Mouse (Mus musculus) megakaryocyte-erythroid progenitor cell, adult 5-6 weeks (primary cell): ENCODE measurements around the gene Rogdi. TPM values are rescaled to one million over a fixed set of nuclear protein-coding genes. Genes with fewer than 3 reads are reported as not detected.

Source experiments
- total RNA-seq, 2 experiments: library from RNA; stranded (forward) in 1 of 2; stranded (reverse) in 1 of 2; fragments of 200-1000, 215-1000 nt in 1 of 2; fragments of >200 nt in 1 of 2; fragmentation: Nextera tagmentation in 1 of 2; gene quantifications; 2 replicates each; pipeline ENCODE4 v1.2.3; 2014 to 2017

The Rogdi gene
- total RNA-seq, 2 experiments from 2014 or later: 2.2 to 3.4 TPM

Other genes starting within 250 kb of the Rogdi start
- 15.3 and 17.7 TPM in 2 replicates for gene Cdip1, start 223.3 kb downstream of the Rogdi start, total RNA-seq (2014; fragmentation: Nextera tagmentation)
- 14.0 and 15.5 TPM in 2 replicates for gene Cdip1, start 223.3 kb downstream of the Rogdi start, total RNA-seq (2017)
- not detected in 2 replicates for gene 4930562C15Rik, start 178.1 kb downstream of the Rogdi start, total RNA-seq (2014; fragmentation: Nextera tagmentation)
- not detected in 2 replicates for gene 4930562C15Rik, start 178.1 kb downstream of the Rogdi start, total RNA-seq (2017)
- gene Ubald1, start 133.2 kb downstream of the Rogdi start, total RNA-seq (2014; fragmentation: Nextera tagmentation): 20.3 and 33.3 TPM in 2 replicates
- 15.2 and 16.5 TPM in 2 replicates for gene Ubald1, start 133.2 kb downstream of the Rogdi start, total RNA-seq (2017)
- gene Mgrn1, start 127.3 kb downstream of the Rogdi start, total RNA-seq (2014; fragmentation: Nextera tagmentation): 16.0 and 21.8 TPM in 2 replicates
- gene Mgrn1, start 127.3 kb downstream of the Rogdi start, total RNA-seq (2017): 8.7 and 13.3 TPM in 2 replicates
- gene Nudt16l1, start 74.8 kb downstream of the Rogdi start, total RNA-seq (2014; fragmentation: Nextera tagmentation): 46.3 and 49.3 TPM in 2 replicates
- 13.4 and 15.0 TPM in 2 replicates for gene Nudt16l1, start 74.8 kb downstream of the Rogdi start, total RNA-seq (2017)
- 25.3 and 25.4 TPM in 2 replicates for gene Anks3, start 49.3 kb downstream of the Rogdi start, total RNA-seq (2014; fragmentation: Nextera tagmentation)
- gene Anks3, start 49.3 kb downstream of the Rogdi start, total RNA-seq (2017): 9.5 and 11.6 TPM in 2 replicates
- not detected in 2 replicates for gene Sept12, start 15.7 kb downstream of the Rogdi start, total RNA-seq (2014; fragmentation: Nextera tagmentation)
- not detected in 2 replicates for gene Sept12, start 15.7 kb downstream of the Rogdi start, total RNA-seq (2017)
- not detected in 2 replicates for gene Smim22, start 6.3 kb downstream of the Rogdi start, total RNA-seq (2014; fragmentation: Nextera tagmentation)
- not detected in 2 replicates for gene Smim22, start 6.3 kb downstream of the Rogdi start, total RNA-seq (2017)
- 68.7 and 80.2 TPM in 2 replicates for gene Glyr1, start 36.3 kb upstream of the Rogdi start, total RNA-seq (2014; fragmentation: Nextera tagmentation)
- gene Glyr1, start 36.3 kb upstream of the Rogdi start, total RNA-seq (2017): 84.7 and 85.2 TPM in 2 replicates
- 47.5 and 48.3 TPM in 2 replicates for gene Ubn1, start 36.5 kb upstream of the Rogdi start, total RNA-seq (2014; fragmentation: Nextera tagmentation)
- 38.4 and 39.8 TPM in 2 replicates for gene Ubn1, start 36.5 kb upstream of the Rogdi start, total RNA-seq (2017)
- not detected in 2 replicates for gene Ppl, start 118.9 kb upstream of the Rogdi start, total RNA-seq (2014; fragmentation: Nextera tagmentation)
- gene Ppl, start 118.9 kb upstream of the Rogdi start, total RNA-seq (2017): not detected in 2 replicates
- gene Sec14l5, start 133.6 kb upstream of the Rogdi start, total RNA-seq (2014; fragmentation: Nextera tagmentation): not detected in 2 replicates
- gene Sec14l5, start 133.6 kb upstream of the Rogdi start, total RNA-seq (2017): not detected in 2 replicates
- gene Nagpa, start 190.5 kb upstream of the Rogdi start, total RNA-seq (2014; fragmentation: Nextera tagmentation): 21.1 and 23.5 TPM in 2 replicates
- gene Nagpa, start 190.5 kb upstream of the Rogdi start, total RNA-seq (2017): 27.3 and 28.6 TPM in 2 replicates
- not detected in 2 replicates for gene AU021092, start 208.7 kb upstream of the Rogdi start, total RNA-seq (2014; fragmentation: Nextera tagmentation)
- gene AU021092, start 208.7 kb upstream of the Rogdi start, total RNA-seq (2017): not detected in 2 replicates
- gene Alg1, start 220.1 kb upstream of the Rogdi start, total RNA-seq (2014; fragmentation: Nextera tagmentation): 18.7 and 23.5 TPM in 2 replicates
- 9.3 and 11.6 TPM in 2 replicates for gene Alg1, start 220.1 kb upstream of the Rogdi start, total RNA-seq (2017)
- gene Eef2kmt, start 242.4 kb upstream of the Rogdi start, total RNA-seq (2014; fragmentation: Nextera tagmentation): 21.1 and 23.9 TPM in 2 replicates
- 16.3 and 32.4 TPM in 2 replicates for gene Eef2kmt, start 242.4 kb upstream of the Rogdi start, total RNA-seq (2017)